ENCODE assay signal across 8 mouse cellular contexts in the genomic region with DNA sequence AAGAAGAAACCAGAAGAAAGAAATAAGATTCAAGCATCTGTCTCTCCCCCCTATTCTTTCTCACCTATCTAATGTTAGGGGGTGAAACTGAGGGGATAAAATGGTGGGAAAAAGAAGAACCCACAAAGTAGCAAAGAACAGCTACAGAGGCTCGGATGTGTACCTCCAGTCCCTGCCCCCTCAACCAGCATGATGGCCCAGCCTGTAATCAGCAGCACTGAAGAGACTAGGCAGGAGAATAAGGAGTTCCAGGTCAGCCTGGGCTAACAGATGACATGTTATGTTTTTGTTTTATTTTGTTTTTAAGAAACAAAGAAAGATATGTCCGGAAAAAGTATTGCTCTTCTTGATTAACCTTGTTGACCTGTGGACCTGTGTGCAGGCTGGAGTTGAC. TPM values are rescaled to one million over a fixed set of nuclear protein-coding genes. Genes with fewer than 3 reads are reported as not detected.
DNase-seq lines count a peak whose midpoint lies in the region; ATAC-seq and TF ChIP-seq lines count a peak whose summit lies in the region.

No protein-coding gene starts in this region.

- peak overlapping the region; percentile 86 for H3K4me2 ChIP-seq in lung, embryonic 14.5 days
- H3K4me2 ChIP-seq in forebrain, embryonic 15.5 days (replicated peaks): peak overlapping the region; percentile 64; the same call in 1 of the 2 replicates
- peak overlapping the region; percentile 77 for H3K4me2 ChIP-seq in liver, embryonic 12.5 days
- peak overlapping the region; percentile 77; the same call in 1 of the 2 replicates for H3K4me2 ChIP-seq in neural tube, embryonic 15.5 days

- no peaks in the 10 kb centered on the region for H3K27me3 ChIP-seq in lung, embryonic 14.5 days (ENCODE audit: insufficient read depth, low read length)
- no peaks in the 10 kb centered on the region for H3K27me3 ChIP-seq in forebrain, embryonic 15.5 days
- H3K27me3 ChIP-seq in liver, embryonic 12.5 days (replicated peaks): no peaks in the 10 kb centered on the region
- no peaks in the 10 kb centered on the region for H3K27me3 ChIP-seq in neural tube, embryonic 15.5 days (replicated peaks)

- H3K27ac ChIP-seq in lung, embryonic 14.5 days (ENCODE audit: low read depth): no peak overlapping the region
- no peak overlapping the region for H3K27ac ChIP-seq in forebrain, embryonic 15.5 days (replicated peaks)
- H3K27ac ChIP-seq in liver, embryonic 12.5 days: no peak overlapping the region
- no peak overlapping the region for H3K27ac ChIP-seq in neural tube, embryonic 15.5 days (replicated peaks)

- DNase-seq in lung, embryonic 14.5 days: no peak
- no peak for DNase-seq in lung, postnatal 10 days
- DNase-seq in left cerebral cortex, adult 18-20 months (ENCODE audit: low spot score in 2 of 2): no peak
- no peak for DNase-seq in spleen, postnatal 14 days (ENCODE audit: low spot score in 2 of 2)
- no peak for DNase-seq in natural killer cell, adult 2 months (ENCODE audit: low spot score in 2 of 2)

- TF ChIP-seq CTCF in lung, embryonic 14.5 days (IDR thresholded peaks at IDR 0.05; ENCODE audit: low read depth): no peak

- H3K4me3 ChIP-seq in lung, embryonic 14.5 days (ENCODE audit: low read depth, low read length): peak overlapping the region; percentile 47
- peak overlapping the region; percentile 65 for H3K4me3 ChIP-seq in forebrain, embryonic 15.5 days
- H3K4me3 ChIP-seq in liver, embryonic 12.5 days: peak overlapping the region; percentile 61
- H3K4me3 ChIP-seq in neural tube, embryonic 15.5 days (replicated peaks): peak overlapping the region; percentile 76

- H3K9ac ChIP-seq in lung, embryonic 14.5 days: no peak overlapping the region
- no peak overlapping the region for H3K9ac ChIP-seq in forebrain, embryonic 15.5 days (replicated peaks)
- H3K9ac ChIP-seq in liver, embryonic 12.5 days: no peak overlapping the region
- H3K9ac ChIP-seq in neural tube, embryonic 15.5 days (replicated peaks): no peak overlapping the region

- H3K4me1 ChIP-seq in lung, embryonic 14.5 days (ENCODE audit: insufficient read depth): 0 out of 2 replicates have a peak, but pooled peaks cover 5% of the 10 kb centered on the region
- peaks cover 10% of the 10 kb centered on the region for H3K4me1 ChIP-seq in forebrain, embryonic 15.5 days
- peaks cover 9% of the 10 kb centered on the region; the same call in 1 of the 2 replicates for H3K4me1 ChIP-seq in liver, embryonic 12.5 days
- H3K4me1 ChIP-seq in neural tube, embryonic 15.5 days: peaks cover 12% of the 10 kb centered on the region

- no peaks in the 10 kb centered on the region for H3K9me3 ChIP-seq in lung, embryonic 14.5 days (ENCODE audit: low read depth, low read length)
- no peaks in the 10 kb centered on the region for H3K9me3 ChIP-seq in forebrain, embryonic 15.5 days
- H3K9me3 ChIP-seq in liver, embryonic 12.5 days (replicated peaks): no peaks in the 10 kb centered on the region
- no peaks in the 10 kb centered on the region for H3K9me3 ChIP-seq in neural tube, embryonic 15.5 days (replicated peaks)

- 2% methylated on average over 2 of the region's 2 CpGs for WGBS in lung, embryonic 14.5 days
- 8% methylated on average over 2 of the region's 2 CpGs for WGBS in forebrain, embryonic 15.5 days
- 6% methylated on average over 2 of the region's 2 CpGs for WGBS in liver, embryonic 12.5 days (ENCODE audit: insufficient replicate concordance)
- WGBS in neural tube, embryonic 15.5 days: 6% methylated on average over 2 of the region's 2 CpGs

- peaks cover 6% of the 10 kb centered on the region; the same call in 1 of the 2 replicates for H3K36me3 ChIP-seq in lung, embryonic 14.5 days (ENCODE audit: insufficient read depth)
- no peaks in the 10 kb centered on the region for H3K36me3 ChIP-seq in forebrain, embryonic 15.5 days
- no peaks in the 10 kb centered on the region for H3K36me3 ChIP-seq in liver, embryonic 12.5 days
- H3K36me3 ChIP-seq in neural tube, embryonic 15.5 days: no peaks in the 10 kb centered on the region

- ATAC-seq in lung, embryonic 14.5 days (ENCODE audit: insufficient read depth): peak; percentile 50
- peak; percentile 73 for ATAC-seq in forebrain, embryonic 15.5 days (replicated peaks)
- ATAC-seq in liver, embryonic 12.5 days: peak; percentile 59
- peak; percentile 51 for ATAC-seq in neural tube, embryonic 15.5 days (ENCODE audit: low FRiP score)

RNA-seq across cellular contexts. Expression of a gene that starts 33.6 kb away (rescaled TPM):
- polyA plus RNA-seq in lung, embryonic 14.5 days (2014; fragmentation: Nextera tagmentation; extraction: Ambion mirVana): 7.4 and 7.9 TPM in 2 replicates
- polyA plus RNA-seq in forebrain, embryonic 15.5 days (2015; fragmentation: Nextera tagmentation; extraction: Ambion mirVana): 199 and 211 TPM in 2 replicates
- 1.8 and 2.3 TPM in 2 replicates for polyA plus RNA-seq in liver, embryonic 12.5 days (2016; fragmentation: Nextera tagmentation; extraction: Ambion mirVana)
- polyA plus RNA-seq in neural tube, embryonic 15.5 days (2015; fragmentation: Nextera tagmentation; extraction: Ambion mirVana): 295 and 349 TPM in 2 replicates
- 100 to 1,000 TPM; 423 to 437 TPM for total RNA-seq in left cerebral cortex, adult 18-20 months (2021)

RNA-seq across cellular contexts. Expression of a gene that starts 50.8 kb away (rescaled TPM):
- polyA plus RNA-seq in lung, embryonic 14.5 days (2014; fragmentation: Nextera tagmentation; extraction: Ambion mirVana): 5.4 and 7.8 TPM in 2 replicates
- polyA plus RNA-seq in forebrain, embryonic 15.5 days (2015; fragmentation: Nextera tagmentation; extraction: Ambion mirVana): 15.4 and 18.0 TPM in 2 replicates
- polyA plus RNA-seq in liver, embryonic 12.5 days (2016; fragmentation: Nextera tagmentation; extraction: Ambion mirVana): 1.6 and 3.1 TPM in 2 replicates
- polyA plus RNA-seq in neural tube, embryonic 15.5 days (2015; fragmentation: Nextera tagmentation; extraction: Ambion mirVana): 21.6 and 24.0 TPM in 2 replicates
- total RNA-seq in left cerebral cortex, adult 18-20 months (2021): 10 to 100 TPM; 35.4 to 40.3 TPM

RNA-seq across cellular contexts. Expression of a gene that starts 55.8 kb away (rescaled TPM):
- polyA plus RNA-seq in lung, embryonic 14.5 days (2014; fragmentation: Nextera tagmentation; extraction: Ambion mirVana): 0.11 and 0.18 TPM in 2 replicates
- polyA plus RNA-seq in forebrain, embryonic 15.5 days (2015; fragmentation: Nextera tagmentation; extraction: Ambion mirVana): 0.13 and 0.70 TPM in 2 replicates
- polyA plus RNA-seq in liver, embryonic 12.5 days (2016; fragmentation: Nextera tagmentation; extraction: Ambion mirVana): 0.04 TPM in 1 of 2 replicates, not detected in the other
- 0.34 and 0.54 TPM in 2 replicates for polyA plus RNA-seq in neural tube, embryonic 15.5 days (2015; fragmentation: Nextera tagmentation; extraction: Ambion mirVana)
- total RNA-seq in left cerebral cortex, adult 18-20 months (2021): 1 to 10 TPM in 1 of 2 experiments, under 1 TPM in 1; 0.16 to 1.1 TPM

RNA-seq across cellular contexts. Expression of a gene that starts 58.2 kb away (rescaled TPM):
- 20.7 TPM in 2 replicates for polyA plus RNA-seq in lung, embryonic 14.5 days (2014; fragmentation: Nextera tagmentation; extraction: Ambion mirVana)
- 30.0 and 34.2 TPM in 2 replicates for polyA plus RNA-seq in forebrain, embryonic 15.5 days (2015; fragmentation: Nextera tagmentation; extraction: Ambion mirVana)
- polyA plus RNA-seq in liver, embryonic 12.5 days (2016; fragmentation: Nextera tagmentation; extraction: Ambion mirVana): 2.9 and 3.9 TPM in 2 replicates
- 27.6 and 33.6 TPM in 2 replicates for polyA plus RNA-seq in neural tube, embryonic 15.5 days (2015; fragmentation: Nextera tagmentation; extraction: Ambion mirVana)
- total RNA-seq in left cerebral cortex, adult 18-20 months (2021): 10 to 100 TPM; 30.9 to 31.6 TPM

Comparison
In these comparisons a context has a peak if more than half of its experiments do, and no peak if none do; other contexts are left out.
1. RNA of a gene that starts 33.6 kb away (polyA plus RNA-seq): 295 to 349 TPM in neural tube, embryonic 15.5 days and 199 to 211 TPM in forebrain, embryonic 15.5 days; 7.4 to 7.9 TPM in lung, embryonic 14.5 days and 1.8 to 2.3 TPM in liver, embryonic 12.5 days; every median in the first group is over 10 times any median in the second.
2. Peak in every context shown above with its lines, with median percentiles within 50 percentile points of each other: ATAC-seq, H3K4me2 ChIP-seq and H3K4me3 ChIP-seq.